Mouse (Mus musculus) lung, adult 2 months (tissue): ENCODE measurements at regions not wholly inside any gene's neighbourhood (a gene's known extent, or its start where the extent isn't known, plus 50 kb on each side); places are given as distances from the start of the nearest gene placed in this dataset.

Experiments used
- DNase-seq: peaks from one replicate; pipeline ENCODE4 v3.0.0; 2022
- H3K4me1 ChIP-seq: fragments of 200-500 bp; 2 replicates; pipeline ENCODE4 v1.6.1; 2011; ENCODE audit warnings: low read length; ENCODE audit not compliant: control insufficient read depth, insufficient read depth
- H3K4me3 ChIP-seq: fragments of 200-500 bp; replicated peaks from 2 replicates; pipeline ENCODE3; 2011; ENCODE audit warnings: low read depth, mild to moderate bottlenecking, control low read depth, low read length; ENCODE audit errors: extremely low read depth
- CTCF ChIP-seq: fragments of 200-500 bp; IDR thresholded peaks from 2 replicates; pipeline ENCODE4 v1.5.1; 2011; ENCODE audit warnings: mild to moderate bottlenecking, low read length, control low read depth; ENCODE audit not compliant: insufficient read depth
- POLR2A ChIP-seq: fragments of 200-500 bp; IDR thresholded peaks from 2 replicates; pipeline ENCODE4 v1.6.1; 2011; ENCODE audit warnings: low read depth, mild to moderate bottlenecking, control low read depth, low read length, borderline replicate concordance; ENCODE audit errors: extremely low read depth
- WGBS: fragments of 180-500 bp; shearing (Covaris S2); methylation state at CpG from one replicate; pipeline ENCODE4 v1.1.7; 2018; 5-methylcytosine and 5-hydroxymethylcytosine counted together

DNA sequence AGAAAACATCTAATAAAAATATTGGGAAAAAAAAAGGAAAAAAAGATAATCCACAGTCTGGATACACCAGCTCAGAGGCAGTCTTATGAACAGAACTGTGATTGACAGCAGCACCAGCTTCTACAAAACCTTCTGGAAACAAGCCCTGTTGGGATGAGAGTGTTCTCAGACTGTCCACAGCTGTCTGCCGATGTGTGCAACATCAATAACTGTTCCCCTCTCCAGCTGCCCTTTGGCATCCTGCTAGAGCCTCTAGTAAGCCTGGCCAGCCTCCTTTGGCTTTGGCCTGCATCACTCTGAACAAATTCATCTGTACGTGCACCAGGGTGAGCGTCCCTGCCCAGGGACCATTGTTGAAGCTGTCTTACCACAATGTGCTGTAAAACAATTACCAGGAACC is 137.0 kb upstream of the Irs2 start:
- Histone ChIP-seq H3K4me3 (no peak overlapping the region), H3K4me1 (no peaks in the 10 kb centered on the region)
- 57% methylated on average over 3 of the region's 3 CpGs for WGBS
- peak; percentile 6 for DNase-seq
- TF ChIP-seq CTCF (no peak), POLR2A (no peak)

DNA sequence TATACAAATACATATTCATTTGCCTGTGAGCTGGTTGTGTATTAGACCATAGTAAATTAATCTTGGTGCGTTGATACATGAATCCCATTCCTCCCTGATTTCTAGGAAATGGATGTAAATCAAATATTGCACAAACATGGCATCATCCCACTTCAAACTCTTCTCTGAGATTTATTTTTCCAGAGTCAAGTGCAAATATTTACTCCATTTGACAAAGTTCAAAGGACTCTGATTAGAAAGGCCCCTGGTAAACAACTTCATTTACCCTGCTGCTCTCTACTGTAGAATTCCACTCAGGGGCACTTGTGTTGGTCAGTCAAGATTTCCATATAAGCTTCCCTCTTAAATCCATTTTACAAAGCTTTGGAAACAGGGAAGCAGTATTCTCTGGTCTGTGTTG is 132.3 kb upstream of the Irs2 start:
- TF ChIP-seq POLR2A, result no peak
- no peak for TF ChIP-seq CTCF
- WGBS, result 69% methylated on average over 1 of the region's 1 CpGs
- H3K4me3 ChIP-seq, result no peak overlapping the region
- no peak for DNase-seq
- H3K4me1 ChIP-seq, result no peaks in the 10 kb centered on the region

DNA sequence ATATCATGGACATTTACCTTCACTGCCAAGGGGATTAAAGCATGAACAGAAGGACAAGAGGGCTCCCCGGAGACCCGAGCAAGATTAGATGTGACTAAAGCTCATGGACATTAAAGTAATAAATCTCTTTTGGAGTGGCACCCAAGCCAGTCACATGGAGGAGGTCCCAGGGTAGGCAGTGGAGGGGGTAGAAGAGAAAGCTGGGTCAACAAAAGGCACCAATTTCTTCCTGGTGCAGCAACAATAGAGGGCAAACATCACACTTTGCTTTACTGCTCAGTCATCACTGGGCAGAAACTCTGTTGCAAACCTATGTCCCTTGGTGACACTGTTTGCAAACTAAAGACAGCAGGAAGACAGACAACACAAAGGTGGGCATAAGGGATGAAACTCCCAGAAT is 131.0 kb upstream of the Irs2 start:
- Histone ChIP-seq H3K4me1 (no peaks in the 10 kb centered on the region), H3K4me3 (no peak overlapping the region)
- DNase-seq, result no peak
- WGBS, result 69% methylated on average over 2 of the region's 2 CpGs
- TF ChIP-seq CTCF, result no peak
- TF ChIP-seq POLR2A, result no peak

DNA sequence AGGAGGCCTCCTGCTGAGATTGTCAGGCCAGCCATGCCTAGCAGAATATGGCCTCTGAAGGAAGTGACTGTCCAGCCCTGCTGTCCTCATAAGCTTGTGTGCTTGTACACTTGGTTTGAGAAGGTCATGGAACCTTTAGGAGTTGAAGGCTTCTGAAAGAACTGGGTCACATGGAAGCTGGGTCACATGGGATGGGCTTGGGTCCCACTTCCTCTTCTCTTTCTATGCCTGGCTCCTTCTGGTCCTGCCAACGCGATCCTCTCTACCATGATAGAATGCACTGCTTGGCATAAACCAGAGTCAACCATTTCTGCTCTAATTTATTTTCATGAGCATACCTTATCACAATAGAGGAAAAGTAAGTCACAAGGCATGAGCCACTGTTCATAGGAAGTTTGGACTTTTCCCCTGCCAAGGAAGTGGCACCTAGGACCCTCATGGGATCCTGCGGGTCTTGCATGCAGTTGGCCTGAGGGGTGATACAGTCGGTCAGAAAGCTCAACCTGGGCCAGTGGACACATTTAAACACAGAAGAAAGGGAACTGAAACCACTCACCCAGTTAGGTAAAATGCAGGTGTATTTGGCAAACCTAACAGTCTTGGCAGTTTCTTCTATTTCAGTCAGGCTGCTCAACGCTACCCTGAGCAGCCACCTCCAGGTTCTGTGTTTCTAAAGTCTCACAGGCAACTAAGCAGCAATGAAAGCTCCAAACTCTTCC is 130.2 kb upstream of the Irs2 start:
- no peak overlapping the region for H3K4me3 ChIP-seq
- TF ChIP-seq CTCF (no peak), POLR2A (no peak)
- H3K4me1 ChIP-seq, result no peaks in the 10 kb centered on the region
- WGBS, result 85% methylated on average over 5 of the region's 5 CpGs
- no peak for DNase-seq

DNA sequence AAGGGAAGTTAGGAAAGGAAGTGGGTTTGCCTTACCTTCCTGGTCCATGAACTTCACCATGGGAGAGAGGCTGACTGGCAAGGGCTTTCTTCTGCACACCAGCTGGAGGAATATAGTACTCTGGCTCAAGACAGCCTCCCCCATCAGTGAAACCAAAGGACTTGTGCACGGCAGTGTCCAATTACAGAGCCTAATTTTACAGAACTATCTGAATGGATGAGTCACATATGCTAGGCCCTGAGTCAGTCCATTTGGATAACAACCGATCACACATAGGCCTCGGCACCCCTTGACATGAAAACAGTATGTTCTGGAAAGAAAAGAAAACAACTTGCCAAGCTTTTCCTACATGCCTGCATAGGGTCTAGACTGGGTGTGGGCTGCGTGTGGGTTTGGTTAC is 128.3 kb upstream of the Irs2 start:
- WGBS, result 83% methylated on average over 4 of the region's 4 CpGs
- no peaks in the 10 kb centered on the region for H3K4me1 ChIP-seq
- H3K4me3 ChIP-seq, result no peak overlapping the region
- no peak for TF ChIP-seq CTCF
- no peak for TF ChIP-seq POLR2A
- no peak for DNase-seq

DNA sequence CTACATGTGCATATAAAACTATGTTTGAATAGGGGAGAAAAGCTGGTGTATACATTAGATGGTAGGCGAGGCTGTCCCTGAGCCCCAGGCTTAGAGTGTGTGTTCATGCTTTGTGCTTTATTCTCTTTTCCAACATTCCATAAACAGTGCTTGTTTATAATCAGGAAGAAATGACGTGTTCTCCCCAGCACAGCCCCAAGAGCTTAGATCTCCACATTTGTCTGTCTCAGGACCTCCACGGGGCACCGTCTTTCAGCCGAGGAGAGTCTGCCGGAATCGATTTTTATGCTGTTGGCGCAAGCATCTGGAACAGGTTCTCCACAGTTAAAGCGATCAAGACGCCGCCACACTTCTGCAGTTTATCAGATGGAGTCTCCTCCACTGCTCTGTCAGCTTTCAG is 126.9 kb upstream of the Irs2 start:
- Histone ChIP-seq H3K4me1 (no peaks in the 10 kb centered on the region), H3K4me3 (no peak overlapping the region)
- WGBS, result 68% methylated on average over 11 of the region's 11 CpGs
- TF ChIP-seq CTCF (no peak), POLR2A (no peak)
- DNase-seq, result no peak

DNA sequence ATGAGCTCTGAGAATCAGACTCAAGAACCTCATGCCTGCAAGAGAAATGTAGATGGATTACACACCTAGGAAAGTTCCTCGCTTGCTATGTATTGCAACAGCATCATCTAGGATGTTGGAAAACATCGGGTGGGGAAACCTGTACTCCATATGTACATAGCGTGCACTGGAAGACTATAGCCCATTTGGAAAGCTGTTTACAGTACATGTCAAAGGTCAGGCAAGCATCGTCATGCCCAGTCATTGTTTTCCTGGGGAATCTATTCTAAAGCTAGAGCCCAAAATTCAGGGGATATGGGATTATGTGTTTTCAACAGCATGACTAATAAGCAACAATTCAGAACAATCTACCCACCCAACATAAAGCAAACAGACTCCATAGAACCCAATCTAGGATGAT is 126.3 kb upstream of the Irs2 start:
- Histone ChIP-seq H3K4me1 (no peaks in the 10 kb centered on the region), H3K4me3 (no peak overlapping the region)
- 77% methylated on average over 4 of the region's 4 CpGs for WGBS
- TF ChIP-seq POLR2A, result no peak
- no peak for TF ChIP-seq CTCF
- no peak for DNase-seq

DNA sequence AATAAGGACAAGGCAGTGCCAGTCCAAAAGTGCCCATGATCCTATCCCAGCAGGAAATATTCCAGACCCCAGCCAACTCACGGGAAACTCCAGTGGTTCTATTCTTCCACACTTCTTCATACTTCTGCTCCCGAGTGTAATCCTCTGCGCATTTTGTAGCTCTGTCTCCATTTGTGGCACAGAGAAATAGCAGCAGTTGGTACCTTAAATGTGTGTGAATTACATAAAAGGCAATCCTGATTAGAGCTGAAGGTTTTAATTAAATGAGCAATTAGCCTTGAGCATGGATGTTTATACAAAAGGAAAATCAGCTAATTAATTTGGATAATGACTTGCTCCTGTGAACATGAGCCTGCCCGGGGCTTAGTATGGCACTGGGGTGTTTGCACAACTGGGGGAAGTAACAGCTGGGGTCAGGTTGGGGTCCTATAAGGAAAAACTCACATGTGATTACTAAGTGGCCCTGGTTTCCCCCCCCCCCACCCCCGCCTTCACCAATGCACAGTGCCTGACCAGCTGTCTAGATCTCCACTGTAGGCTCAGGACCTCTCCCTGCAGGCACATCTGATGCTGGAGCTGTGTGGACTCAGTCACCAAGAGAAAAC is 110.9 kb upstream of the Irs2 start:
- WGBS, result 67% methylated on average over 5 of the region's 5 CpGs
- DNase-seq, result no peak
- Histone ChIP-seq H3K4me1 (no peaks in the 10 kb centered on the region), H3K4me3 (no peak overlapping the region)
- TF ChIP-seq CTCF (no peak), POLR2A (no peak)

DNA sequence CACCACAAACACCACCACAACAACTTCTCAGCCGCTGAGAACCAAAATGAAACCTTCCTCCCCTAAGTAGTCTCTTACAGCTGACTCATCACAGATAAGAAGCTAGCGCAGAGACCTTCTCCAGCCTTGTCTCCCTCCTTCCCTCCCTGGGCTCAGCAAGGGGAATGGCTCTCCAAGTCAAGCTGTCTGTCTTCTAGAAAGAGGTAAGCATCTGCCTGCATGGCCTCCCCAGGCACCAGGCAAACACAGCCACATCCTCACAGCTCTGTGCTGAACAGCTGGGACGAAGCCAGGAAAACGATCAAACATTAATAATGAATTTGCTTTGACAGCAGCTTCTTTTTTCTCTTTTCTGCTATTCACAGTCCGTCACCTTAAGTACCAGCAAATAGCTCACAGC is 108.3 kb upstream of the Irs2 start:
- 61% methylated on average over 5 of the region's 5 CpGs for WGBS
- TF ChIP-seq CTCF (no peak), POLR2A (no peak)
- no peak for DNase-seq
- no peaks in the 10 kb centered on the region for H3K4me1 ChIP-seq
- H3K4me3 ChIP-seq, result no peak overlapping the region

DNA sequence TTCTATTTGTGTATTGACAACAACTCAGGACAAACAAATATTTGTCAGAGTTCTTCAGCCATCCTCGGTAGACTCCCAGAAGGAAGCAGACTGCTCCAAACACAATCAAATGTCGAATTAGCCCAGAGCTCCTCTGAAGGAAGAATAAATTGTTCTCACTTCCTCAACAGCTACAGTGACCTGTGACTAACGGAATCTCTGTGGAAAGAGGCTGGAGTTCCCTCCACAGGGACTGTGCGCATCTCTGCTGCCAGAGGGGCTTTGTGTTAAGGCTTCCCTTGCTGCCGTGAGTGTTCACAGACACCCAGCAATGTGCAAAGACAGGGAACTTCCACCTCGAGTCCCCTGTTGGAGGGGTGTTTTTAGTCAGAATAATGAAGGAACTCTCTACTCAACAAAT is 107.0 kb upstream of the Irs2 start:
- no peak for DNase-seq
- H3K4me3 ChIP-seq, result no peak overlapping the region
- no peaks in the 10 kb centered on the region for H3K4me1 ChIP-seq
- TF ChIP-seq POLR2A (no peak), CTCF (no peak)
- WGBS, result 25% methylated on average over 6 of the region's 6 CpGs

DNA sequence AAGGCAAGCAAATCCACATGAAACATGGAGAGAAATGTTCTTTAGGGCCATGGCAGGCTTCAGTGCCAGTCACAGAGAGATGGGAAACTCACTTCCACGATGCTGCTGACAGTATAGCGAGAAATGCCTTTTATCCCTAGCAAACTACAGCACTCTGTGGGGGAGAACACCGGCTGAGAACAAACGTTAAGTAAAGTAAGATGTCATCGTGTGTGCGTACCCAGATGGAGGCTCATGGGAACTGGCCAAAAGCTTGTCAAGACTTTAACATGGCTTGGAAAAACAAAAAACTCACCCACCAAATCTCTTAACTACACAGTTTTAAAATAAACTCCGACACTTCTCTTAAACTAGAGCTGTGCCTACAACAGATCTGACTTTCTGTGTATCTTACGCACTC is 106.3 kb upstream of the Irs2 start:
- H3K4me1 ChIP-seq, result no peaks in the 10 kb centered on the region
- no peak overlapping the region for H3K4me3 ChIP-seq
- TF ChIP-seq POLR2A, result no peak
- no peak for TF ChIP-seq CTCF
- DNase-seq, result no peak
- WGBS, result 52% methylated on average over 8 of the region's 8 CpGs
